Mouse (Mus musculus) cortical plate, adult 2 months (tissue): ENCODE results near the gene Fkbp2. TPM values are rescaled to one million over a fixed set of nuclear protein-coding genes. Genes with fewer than 3 reads are reported as not detected.
"Not testable (repeated sequence)": the region's sequence is repeated elsewhere in the genome, so short reads cannot be mapped to it uniquely, and the experiment has no call there.

ENCODE experiments used
- H3K27ac ChIP-seq: fragments of 200-500 bp; 2 replicates; pipeline ENCODE4 v1.5.1; 2012; ENCODE audit warnings: low read length, control low read depth, inconsistent platforms; ENCODE audit not compliant: insufficient read depth
- H3K4me1 ChIP-seq: fragments of 200-500 bp; 2 replicates; pipeline ENCODE4 v1.6.1; 2011; ENCODE audit warnings: low read length; ENCODE audit not compliant: control insufficient read depth, insufficient read depth
- H3K4me3 ChIP-seq: fragments of 200-500 bp; 2 replicates; pipeline ENCODE4 v1.5.1; 2011; ENCODE audit warnings: mild to moderate bottlenecking, low read length, control low read depth; ENCODE audit not compliant: insufficient read depth
- CTCF ChIP-seq: fragments of 200-500 bp; IDR thresholded peaks from 2 replicates; pipeline ENCODE4 v1.5.1; 2011; ENCODE audit warnings: mild to moderate bottlenecking, control low read depth, low read length; ENCODE audit not compliant: insufficient read depth; ENCODE audit errors: extremely low read depth
- POLR2A ChIP-seq: fragments of 200-500 bp; IDR thresholded peaks from 2 replicates; pipeline ENCODE4 v1.6.1; 2011; ENCODE audit warnings: mild to moderate bottlenecking, low read length, control low read depth; ENCODE audit not compliant: insufficient read depth; ENCODE audit errors: extremely low read depth
- polyA plus RNA-seq: library from polyadenylated mRNA; depleted of rRNA; stranded (reverse); fragments of >200 nt; gene quantifications from 2 replicates; pipeline ENCODE4 v1.2.3, GENCODE M21; 2012

Gene Fkbp2
- polyA plus RNA-seq, 1 experiment = 217 TPM

- TF ChIP-seq CTCF (no peak), POLR2A (0 out of 2 replicates have a peak, but pooled peaks have one; percentile 5)
- Histone ChIP-seq H3K27ac (no peak within 1 kb of the TSS), H3K4me1 (peaks cover 5% of the 10 kb centered on the region; the same call in 1 of the 2 replicates), H3K4me3 (peak within 1 kb of the TSS; percentile 47)
Measured at GRCm38 (mm10) chr19:6992011-6992858, 11.9 kb upstream of the Fkbp2 start, which contains the start of gene Dnajc4. Dnajc4 (minus strand) TSS chr19:6992572.

- not testable (repeated sequence) for H3K4me1 ChIP-seq, H3K27ac ChIP-seq, H3K4me3 ChIP-seq
Measured at GRCm38 (mm10) chr19:6991166-6991565, 10.9 kb upstream of the Fkbp2 start.

- Histone ChIP-seq H3K27ac (no peak overlapping the region), H3K4me1 (0 out of 2 replicates have a peak, but pooled peaks cover 2% of the 10 kb centered on the region), H3K4me3 (no peak overlapping the region)
- no peak for TF ChIP-seq POLR2A
Measured at GRCm38 (mm10) chr19:6990712-6991111, 10.4 kb upstream of the Fkbp2 start.

- no peak overlapping the region for H3K4me3 ChIP-seq
- TF ChIP-seq CTCF (no peak), POLR2A (no peak)
- 0 out of 2 replicates have a peak, but pooled peaks cover 2% of the 10 kb centered on the region for H3K4me1 ChIP-seq
Measured at GRCm38 (mm10) chr19:6989251-6989650, 8.9 kb upstream of the Fkbp2 start.

GRCm38 (mm10) chr19:6987904-6988285, 7.6 kb upstream of the Fkbp2 start:
- peak overlapping the region; percentile 80 for H3K4me3 ChIP-seq
- TF ChIP-seq POLR2A (no peak), CTCF (no peak)
- H3K27ac ChIP-seq = peak overlapping the region; percentile 78
- 0 out of 2 replicates have a peak, but pooled peaks cover 2% of the 10 kb centered on the region for H3K4me1 ChIP-seq

More at GRCm38 (mm10) chr19:6989251-6989650, 8.9 kb upstream of the Fkbp2 start:
- H3K27ac ChIP-seq = no peak overlapping the region

- TF ChIP-seq CTCF = no peak
- TF ChIP-seq POLR2A = peak; percentile 36; the same call in 1 of the 2 replicates
- 0 out of 2 replicates have a peak, but pooled peaks cover 2% of the 10 kb centered on the region for H3K4me1 ChIP-seq
- H3K4me3 ChIP-seq = peak within 1 kb of the TSS; percentile 80
- H3K27ac ChIP-seq = peak within 1 kb of the TSS; percentile 92
Measured at GRCm38 (mm10) chr19:6987061-6987903, 7.0 kb upstream of the Fkbp2 start, which contains the start of gene Vegfb. Vegfb (minus strand) TSS chr19:6987651.

- no peak overlapping the region; the same call in 1 of the 2 replicates for H3K4me3 ChIP-seq
- TF ChIP-seq POLR2A (no peak), CTCF (no peak)
- H3K4me1 ChIP-seq = 0 out of 2 replicates have a peak, but pooled peaks cover 2% of the 10 kb centered on the region
- 0 out of 2 replicates have a peak overlapping the region, but pooled peaks have one; percentile 92 for H3K27ac ChIP-seq
Measured at GRCm38 (mm10) chr19:6985951-6986708, 5.8 kb upstream of the Fkbp2 start.

- H3K27ac ChIP-seq = no peak overlapping the region
- no peak overlapping the region for H3K4me3 ChIP-seq
- no peak for TF ChIP-seq CTCF
- TF ChIP-seq POLR2A = no peak
- H3K4me1 ChIP-seq = 0 out of 2 replicates have a peak, but pooled peaks cover 2% of the 10 kb centered on the region
Measured at GRCm38 (mm10) chr19:6985300-6985699, 5.0 kb upstream of the Fkbp2 start.

- Histone ChIP-seq H3K27ac (no peak overlapping the region), H3K4me3 (no peak overlapping the region), H3K4me1 (peaks cover 4% of the 10 kb centered on the region; the same call in 1 of the 2 replicates)
- TF ChIP-seq POLR2A (no peak), CTCF (no peak)
Measured at GRCm38 (mm10) chr19:6983621-6984020, 3.3 kb upstream of the Fkbp2 start.
